Mouse (Mus musculus) neural tube, embryonic 11.5 days (tissue): ENCODE measurements around the gene Xylt1. TPM values are rescaled to one million over a fixed set of nuclear protein-coding genes. Genes with fewer than 3 reads are reported as not detected.

Source experiments
- ATAC-seq: fragments of 200-750 bp; cut with Nextera tagmentation; 2 replicates; pipeline ENCODE4 v1.8.0; 2017; ENCODE audit warnings: moderate number of reproducible peaks, mild to moderate bottlenecking, moderate TSS enrichment, moderate library complexity; ENCODE audit not compliant: insufficient read depth, low FRiP score, low TSS enrichment
- DNase-seq: peaks from one replicate; pipeline ENCODE4 v3.0.0-alpha.2; 2015; ENCODE audit warnings: low spot score
- H3K27ac ChIP-seq: fragments of 300-500 bp; sonication (generic); 2 replicates; pipeline ENCODE4 v1.5.1; 2014; ENCODE audit warnings: low read depth, mild to moderate bottlenecking, low read length
- H3K27me3 ChIP-seq: fragments of 300-500 bp; sonication (generic); 2 replicates; pipeline ENCODE4 v1.6.1; 2014; ENCODE audit warnings: mild to moderate bottlenecking, low read length, mixed read lengths; ENCODE audit not compliant: control insufficient read depth, insufficient read depth
- H3K36me3 ChIP-seq: fragments of 300-500 bp; sonication (generic); 2 replicates; pipeline ENCODE4 v1.6.1; 2014; ENCODE audit warnings: mild to moderate bottlenecking, low read length, moderate library complexity, mixed read lengths; ENCODE audit not compliant: control insufficient read depth, insufficient read depth
- H3K4me1 ChIP-seq: fragments of 300-500 bp; sonication (generic); 2 replicates; pipeline ENCODE4 v1.6.1; 2014; ENCODE audit warnings: low read length, mixed read lengths; ENCODE audit not compliant: control insufficient read depth, insufficient read depth
- H3K4me2 ChIP-seq: fragments of 300-500 bp; sonication (generic); 2 replicates; pipeline ENCODE4 v1.6.1; 2014; ENCODE audit warnings: low read depth, mild to moderate bottlenecking, moderate library complexity
- H3K4me3 ChIP-seq: fragments of 300-500 bp; sonication (generic); 2 replicates; pipeline ENCODE4 v1.5.1; 2014; ENCODE audit warnings: low read depth, low read length
- H3K9ac ChIP-seq: fragments of 300-500 bp; sonication (generic); 2 replicates; pipeline ENCODE4 v1.6.1; 2014; ENCODE audit warnings: mild to moderate bottlenecking, low read length
- H3K9me3 ChIP-seq: fragments of 300-500 bp; sonication (generic); 2 replicates; pipeline ENCODE4 v1.6.1; 2016; ENCODE audit warnings: low read length; ENCODE audit not compliant: control insufficient read depth
- WGBS: fragments of 180-500 bp; shearing (Covaris S2); extraction: QIAGEN DNeasy Blood & Tissue Kit; methylation state at CpG from one replicate; pipeline ENCODE4 v1.1.7; 2014; 5-methylcytosine and 5-hydroxymethylcytosine counted together
- polyA plus RNA-seq: library from polyadenylated mRNA; unstranded; fragments of >200 nt; fragmentation: Nextera tagmentation; extraction: Ambion mirVana; gene quantifications from 2 replicates; pipeline ENCODE4 v1.2.1, GENCODE M21; 2014

Gene Xylt1
- polyA plus RNA-seq, 1 experiment from 2014 or later: 1.6 TPM

DNA sequence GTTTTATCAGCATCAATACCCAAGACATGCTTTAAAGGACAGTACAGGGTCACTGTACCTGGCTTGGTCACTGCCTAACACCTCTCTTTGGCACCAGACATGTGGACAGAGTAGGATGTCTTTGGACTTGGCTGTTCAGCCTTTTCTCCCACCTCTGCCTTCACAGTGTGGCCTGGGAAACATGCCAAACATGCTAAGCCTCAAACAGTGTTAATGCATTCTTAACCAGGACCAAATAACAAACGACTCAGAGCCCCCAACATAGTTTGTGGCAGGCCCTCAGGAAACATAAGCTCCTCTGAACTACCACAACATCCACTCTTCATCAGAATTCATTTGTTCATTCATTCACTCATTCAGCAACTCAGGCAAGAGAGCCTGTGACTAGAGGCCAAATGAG, 207.6 kb downstream of the Xylt1 start:
- ATAC-seq (no peak), DNase-seq (no peak)
- no peaks in the 10 kb centered on the region for H3K4me1 ChIP-seq
- H3K27me3 ChIP-seq: no peaks in the 10 kb centered on the region
- no peak overlapping the region for H3K4me3 ChIP-seq
- 79% methylated on average over 1 of the region's 1 CpGs for WGBS
- H3K9me3 ChIP-seq: no peaks in the 10 kb centered on the region
- H3K27ac ChIP-seq: no peak overlapping the region
- H3K4me2 ChIP-seq: no peak overlapping the region
- no peaks in the 10 kb centered on the region for H3K36me3 ChIP-seq
- H3K9ac ChIP-seq: no peak overlapping the region

DNA sequence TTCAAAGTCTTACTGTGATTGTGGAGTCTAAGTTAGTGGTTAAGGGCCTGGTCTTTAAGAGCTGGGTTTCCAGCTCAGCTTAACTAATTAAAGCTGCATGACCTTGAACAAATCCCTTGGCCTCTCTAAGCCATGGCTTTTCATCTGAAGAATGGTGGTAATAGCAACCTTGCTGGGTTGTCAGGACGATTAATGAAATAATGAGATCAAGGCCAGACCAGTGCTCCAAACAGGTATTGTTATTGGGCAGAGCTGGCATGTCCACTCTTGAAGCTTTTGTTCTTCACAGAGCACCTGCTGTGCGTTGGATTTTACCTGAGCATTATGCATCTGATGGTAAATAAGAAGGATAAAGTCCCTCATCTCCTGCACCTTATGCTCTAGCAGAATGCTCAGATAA, 208.6 kb downstream of the Xylt1 start:
- H3K9me3 ChIP-seq: no peaks in the 10 kb centered on the region
- no peaks in the 10 kb centered on the region for H3K36me3 ChIP-seq
- no peak overlapping the region for H3K9ac ChIP-seq
- no peak overlapping the region for H3K27ac ChIP-seq
- no peak for ATAC-seq
- WGBS: 76% methylated on average over 2 of the region's 2 CpGs
- no peaks in the 10 kb centered on the region for H3K4me1 ChIP-seq
- DNase-seq: no peak
- H3K27me3 ChIP-seq: no peaks in the 10 kb centered on the region
- H3K4me2 ChIP-seq: no peak overlapping the region
- no peak overlapping the region for H3K4me3 ChIP-seq

DNA sequence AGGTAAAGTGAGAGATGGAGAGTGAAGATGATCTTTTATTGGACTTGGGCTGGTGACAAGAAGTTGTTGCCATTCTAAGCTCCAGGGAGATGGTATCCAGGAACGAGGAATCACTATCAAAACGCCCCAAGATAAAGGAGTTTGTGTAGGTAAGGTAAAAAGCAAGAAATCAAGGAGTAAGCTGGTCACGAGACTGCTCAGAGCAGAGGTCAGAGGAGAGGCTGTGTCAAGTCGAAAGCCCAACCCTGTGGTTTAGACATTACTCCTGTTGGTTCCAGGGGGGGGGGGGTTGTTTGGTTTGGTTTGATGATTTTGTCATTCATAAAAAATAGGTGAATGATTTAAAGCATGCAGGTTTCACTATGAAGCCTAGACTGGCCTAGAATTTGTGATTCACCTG, 209.0 kb downstream of the Xylt1 start:
- WGBS: 74% methylated on average over 4 of the region's 4 CpGs

DNA sequence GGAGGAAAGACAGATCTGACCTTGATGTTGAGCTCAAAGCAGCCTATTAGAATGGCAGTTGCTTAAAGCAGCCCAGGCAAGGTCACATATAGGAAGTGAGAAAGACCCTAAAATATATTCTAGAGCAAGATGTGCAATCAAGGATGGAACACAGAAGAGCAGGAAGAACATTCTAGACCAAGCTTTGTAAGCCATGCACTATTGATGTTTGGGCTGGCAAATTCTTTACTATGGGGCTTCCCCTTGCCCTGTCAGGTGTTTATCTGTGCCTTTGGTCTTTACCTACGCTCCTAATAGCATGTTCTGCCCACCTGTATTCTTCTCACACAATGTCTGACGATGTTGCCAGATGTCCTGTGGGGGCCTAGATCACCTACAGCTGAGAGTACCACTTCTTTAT, 213.4 kb downstream of the Xylt1 start:
- H3K27me3 ChIP-seq: no peaks in the 10 kb centered on the region
- H3K27ac ChIP-seq: no peak overlapping the region
- H3K36me3 ChIP-seq: no peaks in the 10 kb centered on the region
- no peaks in the 10 kb centered on the region for H3K4me1 ChIP-seq
- WGBS: 93% methylated on average over 2 of the region's 2 CpGs
- no peaks in the 10 kb centered on the region for H3K9me3 ChIP-seq
- DNase-seq: no peak
- no peak for ATAC-seq
- no peak overlapping the region for H3K4me2 ChIP-seq
- no peak overlapping the region for H3K4me3 ChIP-seq
- no peak overlapping the region for H3K9ac ChIP-seq

More for the DNA sequence above, 209.0 kb downstream of the Xylt1 start:
- Histone ChIP-seq H3K36me3 (no peaks in the 10 kb centered on the region), H3K4me1 (no peaks in the 10 kb centered on the region), H3K9ac (no peak overlapping the region), H3K27me3 (no peaks in the 10 kb centered on the region), H3K4me2 (no peak overlapping the region), H3K4me3 (no peak overlapping the region), H3K27ac (no peak overlapping the region), H3K9me3 (no peaks in the 10 kb centered on the region)
- DNase-seq: no peak
- no peak for ATAC-seq

DNA sequence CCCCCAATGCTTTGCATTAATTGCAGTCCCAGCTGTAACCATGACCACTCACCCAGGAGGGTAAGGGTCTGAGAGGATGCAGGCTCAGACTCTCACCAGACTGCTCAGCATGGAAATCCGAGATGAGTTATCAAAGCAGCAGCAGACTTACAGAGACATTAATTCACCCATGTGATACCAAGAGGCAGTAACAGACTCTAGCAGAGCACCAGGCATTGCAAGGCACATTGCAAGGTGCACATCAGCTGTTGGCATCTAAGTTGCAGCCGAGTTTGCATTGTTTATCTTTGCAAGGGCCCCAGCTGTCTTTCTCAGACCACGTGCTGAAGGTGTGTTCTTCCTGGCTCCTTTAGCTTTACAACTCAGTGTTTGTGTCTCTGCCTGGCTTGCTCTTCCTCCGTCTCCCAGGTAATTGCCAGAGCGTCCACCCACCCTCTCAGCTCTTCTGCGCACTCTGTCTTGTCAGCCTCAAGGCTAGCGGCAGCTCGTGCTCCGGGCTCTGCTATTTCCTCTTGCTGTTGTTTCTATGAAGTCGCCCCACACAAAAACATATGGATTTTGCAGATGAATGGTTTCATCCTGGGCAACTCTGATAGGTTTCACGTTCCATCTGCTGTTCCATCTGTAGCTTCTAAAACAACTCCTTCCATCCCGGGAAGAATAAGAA, 214.4 kb downstream of the Xylt1 start:
- 79% methylated on average over 12 of the region's 12 CpGs for WGBS
- Histone ChIP-seq H3K4me2 (no peak overlapping the region), H3K36me3 (no peaks in the 10 kb centered on the region), H3K27me3 (no peaks in the 10 kb centered on the region), H3K27ac (no peak overlapping the region), H3K4me3 (no peak overlapping the region), H3K9ac (no peak overlapping the region), H3K4me1 (no peaks in the 10 kb centered on the region), H3K9me3 (no peaks in the 10 kb centered on the region)
- ATAC-seq (no peak), DNase-seq (no peak)

DNA sequence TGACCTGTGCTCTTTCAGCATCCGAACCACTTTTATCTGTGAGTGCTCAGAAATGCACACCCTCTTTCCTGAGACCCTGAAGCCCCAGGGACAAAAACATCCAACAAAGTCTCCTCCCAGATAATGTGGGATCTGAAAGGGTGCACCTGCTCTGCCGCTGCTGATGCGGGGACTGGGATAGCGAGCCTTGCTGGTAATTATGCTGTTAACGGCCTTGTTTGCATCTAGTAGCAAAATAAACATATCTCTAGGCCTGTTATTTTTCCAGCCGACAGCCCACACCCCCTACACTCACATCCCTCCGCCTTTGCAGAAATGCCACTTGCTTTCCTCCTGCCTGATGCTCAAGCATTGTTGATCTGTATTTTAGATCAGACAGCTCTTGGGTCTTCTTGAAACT, 219.7 kb downstream of the Xylt1 start:
- no peak for ATAC-seq
- 48% methylated on average over 7 of the region's 7 CpGs for WGBS
- H3K27ac ChIP-seq: no peak overlapping the region
- H3K4me2 ChIP-seq: no peak overlapping the region
- H3K4me3 ChIP-seq: no peak overlapping the region
- H3K9ac ChIP-seq: no peak overlapping the region
- H3K9me3 ChIP-seq: no peaks in the 10 kb centered on the region
- no peaks in the 10 kb centered on the region for H3K36me3 ChIP-seq
- H3K27me3 ChIP-seq: no peaks in the 10 kb centered on the region
- no peak for DNase-seq
- no peaks in the 10 kb centered on the region for H3K4me1 ChIP-seq

DNA sequence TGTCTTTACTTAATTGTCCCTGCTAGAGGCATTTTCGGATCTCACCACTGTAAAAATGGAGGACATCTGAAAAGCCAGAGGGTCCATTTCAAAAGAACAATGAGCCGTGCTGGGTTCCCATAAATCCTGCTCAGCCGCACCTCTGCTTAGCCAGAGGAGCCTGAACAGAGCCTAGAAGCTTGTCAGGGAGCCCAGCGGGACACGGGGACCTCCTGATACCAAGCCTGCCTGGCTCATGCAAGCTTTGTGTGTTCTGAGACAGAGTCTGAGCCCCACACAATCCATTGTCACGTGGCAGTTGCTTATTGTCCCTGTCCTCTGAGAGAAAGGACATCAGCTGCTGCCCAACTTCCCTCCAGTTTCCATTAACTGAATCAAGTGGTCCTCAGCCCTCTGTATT, 229.7 kb downstream of the Xylt1 start:
- no peak overlapping the region for H3K27ac ChIP-seq
- H3K9me3 ChIP-seq: no peaks in the 10 kb centered on the region
- H3K27me3 ChIP-seq: no peaks in the 10 kb centered on the region
- H3K4me2 ChIP-seq: no peak overlapping the region
- ATAC-seq (no peak), DNase-seq (peak; percentile 37)
- H3K4me3 ChIP-seq: no peak overlapping the region
- 34% methylated on average over 6 of the region's 6 CpGs for WGBS
- 0 out of 2 replicates have a peak, but pooled peaks cover 5% of the 10 kb centered on the region for H3K4me1 ChIP-seq
- no peak overlapping the region for H3K9ac ChIP-seq
- no peaks in the 10 kb centered on the region for H3K36me3 ChIP-seq

DNA sequence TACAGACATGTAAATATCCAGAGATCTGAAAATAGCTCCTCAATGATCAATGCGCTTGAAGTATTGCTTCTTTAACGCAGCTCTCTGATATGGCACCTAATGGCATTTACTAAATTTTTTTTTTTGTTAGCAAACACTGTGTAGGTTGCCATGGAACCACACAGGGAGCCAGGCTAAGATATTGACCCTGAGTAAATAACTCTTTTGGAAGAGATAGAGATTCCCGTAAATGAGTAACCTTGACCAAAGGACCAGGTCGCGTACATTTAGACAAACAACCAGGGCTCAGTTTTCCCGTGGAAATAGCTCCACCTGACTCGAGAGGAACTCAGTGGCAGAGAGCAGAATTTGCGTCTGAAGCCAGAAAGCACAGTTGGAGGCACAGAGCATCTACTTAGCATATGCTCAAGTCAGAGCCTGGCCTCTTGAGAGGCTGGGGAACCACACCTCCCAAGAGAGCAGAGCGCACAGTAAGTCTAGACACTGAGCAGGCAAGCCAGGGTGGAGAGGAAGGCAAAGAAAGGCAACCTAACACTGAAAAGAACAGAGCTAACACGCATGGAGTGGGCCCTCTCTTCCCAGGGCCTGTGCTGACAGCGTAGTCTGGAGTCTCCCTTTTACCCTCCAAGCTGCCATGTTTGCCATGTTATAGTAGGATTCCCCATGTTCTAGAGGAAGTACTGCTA, 232.2 kb downstream of the Xylt1 start:
- Histone ChIP-seq H3K4me2 (no peak overlapping the region), H3K9me3 (no peaks in the 10 kb centered on the region), H3K36me3 (no peaks in the 10 kb centered on the region), H3K9ac (no peak overlapping the region), H3K4me3 (no peak overlapping the region), H3K4me1 (peaks cover 6% of the 10 kb centered on the region; the same call in 1 of the 2 replicates), H3K27ac (no peak overlapping the region), H3K27me3 (no peaks in the 10 kb centered on the region)
- WGBS: 74% methylated on average over 11 of the region's 11 CpGs
- no peak for DNase-seq
- ATAC-seq: no peak

DNA sequence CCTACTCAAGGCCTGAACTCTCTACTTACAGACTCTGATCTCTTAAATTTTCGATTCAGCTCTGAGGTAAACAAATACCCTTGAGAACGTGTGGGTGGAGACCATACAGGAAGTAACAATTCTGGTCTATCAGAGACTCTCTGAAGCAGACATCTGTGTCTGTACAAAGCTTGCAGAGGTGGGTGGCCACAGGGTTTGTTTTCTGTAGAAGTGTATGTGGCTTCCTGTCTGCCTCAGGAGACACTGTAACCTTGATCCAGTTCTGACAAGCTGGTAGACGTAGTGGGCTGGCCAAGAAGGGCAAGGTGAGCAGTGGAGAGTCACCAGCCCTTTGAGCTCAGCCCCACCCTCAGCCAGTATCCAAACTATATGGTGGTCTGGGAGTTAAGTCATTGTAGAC, 233.0 kb downstream of the Xylt1 start:
- ATAC-seq: no peak

More for the DNA sequence above, 233.0 kb downstream of the Xylt1 start:
- Histone ChIP-seq H3K4me3 (no peak overlapping the region), H3K36me3 (no peaks in the 10 kb centered on the region), H3K4me1 (peaks cover 10% of the 10 kb centered on the region; the same call in 1 of the 2 replicates), H3K9me3 (no peaks in the 10 kb centered on the region), H3K9ac (no peak overlapping the region), H3K4me2 (no peak overlapping the region), H3K27me3 (no peaks in the 10 kb centered on the region), H3K27ac (no peak overlapping the region)
- no peak for DNase-seq
- WGBS: 77% methylated on average over 3 of the region's 3 CpGs
